Mouse (Mus musculus): ENCODE results near the gene Plcb4. TPM values are rescaled to one million over a fixed set of nuclear protein-coding genes. Genes with fewer than 3 reads are reported as not detected.

Gene Plcb4
- polyA plus RNA-seq, 1 experiment from 2014 or later, result 8.6 TPM

- no peak overlapping the region for H3K9ac ChIP-seq (ENCODE audit: low read depth, low read length)
- H3K27ac ChIP-seq, result no peak overlapping the region
- no peak overlapping the region for H3K4me3 ChIP-seq (replicated peaks; ENCODE audit: low read depth, low read length)
- no peak for TF ChIP-seq CTCF (IDR thresholded peaks at IDR 0.05; ENCODE audit: low read depth)
- no peaks in the 10 kb centered on the region for H3K9me3 ChIP-seq (replicated peaks; ENCODE audit: low read length)
- no peak for ATAC-seq (replicated peaks; ENCODE audit: low FRiP score, low read depth)
- no peaks in the 10 kb centered on the region for H3K27me3 ChIP-seq (ENCODE audit: insufficient read depth, low read length)
- 92% methylated on average over 8 of the region's 8 CpGs for WGBS
- no peak for DNase-seq (ENCODE audit: low spot score)
- H3K36me3 ChIP-seq (ENCODE audit: insufficient read depth, low read length), result no peaks in the 10 kb centered on the region
- H3K4me1 ChIP-seq (replicated peaks; ENCODE audit: insufficient read depth, low read length), result no peaks in the 10 kb centered on the region
- no peak overlapping the region for H3K4me2 ChIP-seq (ENCODE audit: low read length)
Observed at GRCm38 (mm10) chr2:135861531-135862488, 203.0 kb downstream of the Plcb4 start.

- H3K4me3 ChIP-seq (replicated peaks; ENCODE audit: low read depth, low read length), result no peak overlapping the region
- H3K4me2 ChIP-seq (ENCODE audit: low read length), result no peak overlapping the region
- TF ChIP-seq CTCF (IDR thresholded peaks at IDR 0.05; ENCODE audit: low read depth), result no peak
- H3K9me3 ChIP-seq (replicated peaks; ENCODE audit: low read length), result no peaks in the 10 kb centered on the region
- H3K4me1 ChIP-seq (replicated peaks; ENCODE audit: insufficient read depth, low read length), result no peaks in the 10 kb centered on the region
- DNase-seq (ENCODE audit: low spot score) (no peak), ATAC-seq (replicated peaks; ENCODE audit: low FRiP score, low read depth) (no peak)
- H3K27ac ChIP-seq, result no peak overlapping the region
- WGBS, result 67% methylated on average over 5 of the region's 5 CpGs
- H3K27me3 ChIP-seq (ENCODE audit: insufficient read depth, low read length), result no peaks in the 10 kb centered on the region
- no peaks in the 10 kb centered on the region for H3K36me3 ChIP-seq (ENCODE audit: insufficient read depth, low read length)
- H3K9ac ChIP-seq (ENCODE audit: low read depth, low read length), result no peak overlapping the region
Observed at GRCm38 (mm10) chr2:135862489-135863390, 203.9 kb downstream of the Plcb4 start.

- no peak overlapping the region for H3K4me3 ChIP-seq (replicated peaks; ENCODE audit: low read depth, low read length)
- DNase-seq (ENCODE audit: low spot score) (no peak), ATAC-seq (replicated peaks; ENCODE audit: low FRiP score, low read depth) (peak; percentile 66; the same call in 1 of the 2 replicates)
- H3K4me1 ChIP-seq (replicated peaks; ENCODE audit: insufficient read depth, low read length), result no peaks in the 10 kb centered on the region
- TF ChIP-seq CTCF (IDR thresholded peaks at IDR 0.05; ENCODE audit: low read depth), result no peak
- H3K27ac ChIP-seq, result no peak overlapping the region
- no peak overlapping the region for H3K4me2 ChIP-seq (ENCODE audit: low read length)
- H3K36me3 ChIP-seq (ENCODE audit: insufficient read depth, low read length), result no peaks in the 10 kb centered on the region
- WGBS, result 66% methylated on average over 4 of the region's 4 CpGs
- H3K9ac ChIP-seq (ENCODE audit: low read depth, low read length), result no peak overlapping the region
- H3K9me3 ChIP-seq (replicated peaks; ENCODE audit: low read length), result no peaks in the 10 kb centered on the region
- H3K27me3 ChIP-seq (ENCODE audit: insufficient read depth, low read length), result no peaks in the 10 kb centered on the region
Observed at GRCm38 (mm10) chr2:135863391-135864076, 204.7 kb downstream of the Plcb4 start.

- DNase-seq (ENCODE audit: low spot score) (no peak), ATAC-seq (replicated peaks; ENCODE audit: low FRiP score, low read depth) (no peak)
- H3K27ac ChIP-seq, result no peak overlapping the region
- H3K9ac ChIP-seq (ENCODE audit: low read depth, low read length), result no peak overlapping the region
- no peaks in the 10 kb centered on the region for H3K27me3 ChIP-seq (ENCODE audit: insufficient read depth, low read length)
- H3K4me2 ChIP-seq (ENCODE audit: low read length), result no peak overlapping the region
- no peaks in the 10 kb centered on the region for H3K36me3 ChIP-seq (ENCODE audit: insufficient read depth, low read length)
- no peaks in the 10 kb centered on the region for H3K4me1 ChIP-seq (replicated peaks; ENCODE audit: insufficient read depth, low read length)
- no peaks in the 10 kb centered on the region for H3K9me3 ChIP-seq (replicated peaks; ENCODE audit: low read length)
- WGBS, result 44% methylated on average over 9 of the region's 9 CpGs
- no peak for TF ChIP-seq CTCF (IDR thresholded peaks at IDR 0.05; ENCODE audit: low read depth)
- no peak overlapping the region for H3K4me3 ChIP-seq (replicated peaks; ENCODE audit: low read depth, low read length)
Observed at GRCm38 (mm10) chr2:135866421-135866820, 207.6 kb downstream of the Plcb4 start.

- Histone ChIP-seq H3K36me3 (ENCODE audit: insufficient read depth, low read length) (no peaks in the 10 kb centered on the region), H3K27me3 (ENCODE audit: insufficient read depth, low read length) (no peaks in the 10 kb centered on the region), H3K4me1 (replicated peaks; ENCODE audit: insufficient read depth, low read length) (no peaks in the 10 kb centered on the region), H3K4me2 (ENCODE audit: low read length) (no peak overlapping the region), H3K9me3 (replicated peaks; ENCODE audit: low read length) (no peaks in the 10 kb centered on the region), H3K9ac (ENCODE audit: low read depth, low read length) (no peak overlapping the region), H3K27ac (no peak overlapping the region), H3K4me3 (replicated peaks; ENCODE audit: low read depth, low read length) (no peak overlapping the region)
- ATAC-seq (replicated peaks; ENCODE audit: low FRiP score, low read depth) (no peak), DNase-seq (ENCODE audit: low spot score) (no peak)
- WGBS, result 64% methylated on average over 4 of the region's 4 CpGs
- TF ChIP-seq CTCF (IDR thresholded peaks at IDR 0.05; ENCODE audit: low read depth), result no peak
Observed at GRCm38 (mm10) chr2:135866838-135867237, 208.0 kb downstream of the Plcb4 start.

GRCm38 (mm10) chr2:135869637-135870036, 210.8 kb downstream of the Plcb4 start:
- H3K36me3 ChIP-seq (ENCODE audit: insufficient read depth, low read length), result no peaks in the 10 kb centered on the region
- no peak for ATAC-seq (replicated peaks; ENCODE audit: low FRiP score, low read depth)
- H3K9me3 ChIP-seq (replicated peaks; ENCODE audit: low read length), result no peaks in the 10 kb centered on the region
- no peak overlapping the region for H3K9ac ChIP-seq (ENCODE audit: low read depth, low read length)
- H3K27me3 ChIP-seq (ENCODE audit: insufficient read depth, low read length), result no peaks in the 10 kb centered on the region
- H3K27ac ChIP-seq, result no peak overlapping the region
- 87% methylated on average over 7 of the region's 7 CpGs for WGBS
- no peaks in the 10 kb centered on the region for H3K4me1 ChIP-seq (replicated peaks; ENCODE audit: insufficient read depth, low read length)
- no peak for TF ChIP-seq CTCF (IDR thresholded peaks at IDR 0.05; ENCODE audit: low read depth)
- no peak overlapping the region for H3K4me3 ChIP-seq (replicated peaks; ENCODE audit: low read depth, low read length)
- no peak for DNase-seq (ENCODE audit: low spot score)
- H3K4me2 ChIP-seq (ENCODE audit: low read length), result no peak overlapping the region

Data from kidney, postnatal 0 days (tissue).